Mouse (Mus musculus) heart, adult 2 months (tissue): ENCODE measurements around the gene Galnt2. TPM values are rescaled to one million over a fixed set of nuclear protein-coding genes. Genes with fewer than 3 reads are reported as not detected.

Experiments used
- DNase-seq, 2 experiments: peaks; one replicate each; pipeline ENCODE4 v3.0.0; 2021
- H3K27ac ChIP-seq: fragments of 200-600 bp; 2 replicates; pipeline ENCODE4 v1.8.1; 2022
- H3K27me3 ChIP-seq: fragments of 200-500 bp; 2 replicates; pipeline ENCODE4 v1.6.1; 2012; ENCODE audit warnings: mild to moderate bottlenecking, low read length, inconsistent platforms, mixed read lengths; ENCODE audit not compliant: control insufficient read depth, insufficient read depth
- H3K36me3 ChIP-seq: fragments of 200-500 bp; 2 replicates; pipeline ENCODE4 v1.6.1; 2012; ENCODE audit warnings: low read length, inconsistent platforms; ENCODE audit not compliant: control insufficient read depth, insufficient read depth
- H3K4me1 ChIP-seq: fragments of 200-500 bp; 2 replicates; pipeline ENCODE4 v1.6.1; 2011; ENCODE audit warnings: low read length; ENCODE audit not compliant: control insufficient read depth, insufficient read depth
- H3K4me3 ChIP-seq: fragments of 200-600 bp; 2 replicates; pipeline ENCODE4 v1.8.1; 2022
- H3K79me2 ChIP-seq: fragments of 200-500 bp; replicated peaks from 2 replicates; pipeline ENCODE4 v1.6.1; 2012; ENCODE audit warnings: mild to moderate bottlenecking, inconsistent platforms, low read length, moderate library complexity, mixed read lengths; ENCODE audit not compliant: control insufficient read depth, insufficient read depth
- H3K9ac ChIP-seq: fragments of 200-500 bp; 2 replicates; pipeline ENCODE4 v1.6.1; 2012; ENCODE audit warnings: low read depth, mild to moderate bottlenecking, control low read depth, inconsistent platforms, low read length, mixed read lengths
- CTCF ChIP-seq: fragments of 200-600 bp; IDR thresholded peaks from 2 replicates; pipeline ENCODE4 v1.8.1; 2022; ENCODE audit warnings: antibody characterized with exemption, mild to moderate bottlenecking, moderate library complexity
- EP300 ChIP-seq: fragments of 200-500 bp; IDR thresholded peaks from 2 replicates; pipeline ENCODE4 v1.6.1; 2011; ENCODE audit warnings: low read depth, low read length, control low read depth; ENCODE audit not compliant: insufficient read depth
- POLR2A ChIP-seq: fragments of 200-500 bp; IDR thresholded peaks from 2 replicates; pipeline ENCODE4 v1.6.1; 2011; ENCODE audit warnings: mild to moderate bottlenecking, low read depth, low read length, control low read depth; ENCODE audit not compliant: insufficient read depth
- WGBS: fragments of 180-500 bp; shearing (Covaris S2); methylation state at CpG from one replicate; pipeline ENCODE4 v1.1.7; 2018; 5-methylcytosine and 5-hydroxymethylcytosine counted together
- intact Hi-C: fragments of 180-260 bp; cut with DNase I; formaldehyde crosslinking; loops from one replicate; pipeline ENCODE4 v1.15.1; 2025
- polyA plus RNA-seq: library from polyadenylated mRNA; depleted of rRNA; stranded (reverse); fragments of >200 nt; gene quantifications from 2 replicates; pipeline ENCODE4 v1.2.3, GENCODE M21; 2012
- total RNA-seq, 2 experiments: library from RNA; stranded (reverse); gene quantifications; 2 replicates each; pipeline ENCODE4 v1.2.3; 2021

Galnt2 gene
- total and polyA plus RNA-seq, 3 experiments: 3.7 to 42.9 (median 35.2) TPM

DNA sequence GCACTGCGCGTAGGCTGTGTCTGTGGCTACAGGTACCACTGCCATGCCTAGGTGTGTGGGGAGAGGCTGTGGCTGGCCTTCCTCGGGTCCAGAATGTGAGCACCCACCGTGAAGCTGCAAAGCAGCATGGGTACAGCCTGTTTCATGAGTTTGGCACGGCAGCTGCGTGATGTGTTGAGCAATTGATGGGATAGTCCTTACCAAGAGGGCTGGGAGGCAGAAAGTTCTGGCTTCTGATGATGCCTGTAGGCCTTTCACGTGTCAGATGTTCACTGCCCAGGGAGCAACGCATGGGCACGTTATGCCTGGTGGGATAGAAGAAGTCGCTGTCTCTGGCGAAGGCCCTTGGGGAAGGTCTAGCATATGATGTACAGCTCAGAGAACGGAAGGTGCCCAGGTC lies 33.5 kb downstream of the Galnt2 start:
- Histone ChIP-seq H3K9ac (no peak overlapping the region), H3K79me2 (no peaks in the 10 kb centered on the region; the same call in 1 of the 2 replicates)
- WGBS: 93% methylated on average over 12 of the region's 12 CpGs

DNA sequence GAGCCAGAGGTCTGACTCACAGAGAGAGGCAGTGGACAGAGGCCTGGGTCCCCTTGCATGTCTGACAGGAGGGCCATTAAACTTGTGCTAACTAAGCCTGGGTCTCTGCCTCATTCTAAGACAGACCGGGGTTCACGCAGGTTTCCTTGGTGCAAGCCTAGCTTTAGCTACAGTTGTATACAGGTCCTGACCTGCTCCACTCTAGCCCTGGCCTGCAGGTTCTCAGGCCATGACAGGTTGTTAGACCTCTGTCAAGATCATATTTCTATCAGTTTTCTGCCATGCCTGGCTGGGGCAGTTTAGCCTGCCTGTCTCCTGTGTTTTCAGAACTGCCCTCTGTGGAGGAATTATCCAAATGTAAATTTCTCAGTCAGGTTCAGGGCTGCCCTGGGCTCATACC lies 33.9 kb downstream of the Galnt2 start:
- no peak for DNase-seq
- intact Hi-C loops: no loop called here
- peaks cover 26% of the 10 kb centered on the region for H3K4me1 ChIP-seq
- H3K4me3 ChIP-seq: no peak overlapping the region
- no peak overlapping the region for H3K9ac ChIP-seq
- no peaks in the 10 kb centered on the region; the same call in 1 of the 2 replicates for H3K79me2 ChIP-seq
- no peaks in the 10 kb centered on the region for H3K36me3 ChIP-seq
- 100% methylated on average over 2 of the region's 2 CpGs for WGBS
- TF ChIP-seq POLR2A (no peak), EP300 (no peak), CTCF (no peak)
- H3K27ac ChIP-seq: peak overlapping the region; percentile 53; the same call in 1 of the 2 replicates
- no peaks in the 10 kb centered on the region for H3K27me3 ChIP-seq

More for the DNA sequence above, 33.5 kb downstream of the Galnt2 start:
- no peak overlapping the region for H3K27ac ChIP-seq
- DNase-seq: no peak
- peaks cover 26% of the 10 kb centered on the region for H3K4me1 ChIP-seq
- TF ChIP-seq CTCF (no peak), POLR2A (no peak), EP300 (no peak)
- H3K36me3 ChIP-seq: no peaks in the 10 kb centered on the region
- intact Hi-C loops: no loop called here
- no peaks in the 10 kb centered on the region for H3K27me3 ChIP-seq
- no peak overlapping the region for H3K4me3 ChIP-seq

DNA sequence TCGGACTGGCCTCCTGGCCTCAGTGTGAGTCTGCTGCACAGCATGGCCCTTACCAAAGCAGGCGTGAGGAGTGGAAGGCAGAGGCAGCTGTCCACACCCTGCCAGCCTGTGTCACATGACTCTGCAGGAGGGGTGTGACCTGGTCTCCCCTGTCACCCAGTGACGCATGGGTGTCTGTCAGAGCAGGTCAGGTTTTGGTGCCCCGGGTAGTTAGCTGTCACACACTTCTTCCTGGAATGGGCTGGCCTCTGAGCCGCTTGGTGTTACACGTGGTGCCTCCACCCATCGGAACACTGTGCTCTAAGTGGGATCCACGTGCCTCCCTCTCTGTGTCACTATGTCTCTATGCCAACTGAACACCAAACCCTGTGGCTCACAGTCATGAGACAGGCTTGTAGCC lies 34.6 kb downstream of the Galnt2 start:
- Histone ChIP-seq H3K27ac (peak overlapping the region; percentile 53; the same call in 1 of the 2 replicates), H3K27me3 (no peaks in the 10 kb centered on the region), H3K9ac (no peak overlapping the region), H3K4me3 (no peak overlapping the region), H3K4me1 (peaks cover 25% of the 10 kb centered on the region), H3K36me3 (no peaks in the 10 kb centered on the region), H3K79me2 (no peaks in the 10 kb centered on the region; the same call in 1 of the 2 replicates)
- intact Hi-C loops: no loop called here
- DNase-seq: peak; percentile 50 to 75
- TF ChIP-seq CTCF (no peak), EP300 (peak; percentile 96), POLR2A (no peak; the same call in 1 of the 2 replicates)
- 64% methylated on average over 8 of the region's 8 CpGs for WGBS

DNA sequence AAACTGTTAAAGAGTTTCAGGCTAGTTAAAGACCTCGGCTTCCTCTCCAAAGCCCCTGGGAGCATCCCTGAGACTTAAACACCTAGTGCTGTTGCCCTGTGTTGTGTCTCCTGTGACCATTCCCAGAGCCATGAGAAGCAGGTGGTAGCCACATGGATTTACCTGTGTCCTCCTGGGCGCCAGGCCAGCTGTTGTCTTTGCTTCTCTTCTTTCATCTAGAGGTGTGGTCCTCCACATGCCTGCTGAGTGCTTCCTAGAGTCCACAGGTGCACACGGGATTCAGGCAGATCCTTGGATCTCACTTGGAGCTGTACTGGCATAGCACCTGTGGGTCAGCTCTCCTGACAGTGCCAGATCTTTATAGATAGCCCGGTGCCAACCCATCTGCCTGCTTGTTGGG lies 36.0 kb downstream of the Galnt2 start:
- H3K4me1 ChIP-seq: peaks cover 26% of the 10 kb centered on the region
- H3K79me2 ChIP-seq: no peaks in the 10 kb centered on the region; the same call in 1 of the 2 replicates
- no peak overlapping the region for H3K27ac ChIP-seq
- 82% methylated on average over 4 of the region's 4 CpGs for WGBS
- no peak for TF ChIP-seq EP300
- H3K36me3 ChIP-seq: no peaks in the 10 kb centered on the region
- no peak overlapping the region for H3K4me3 ChIP-seq
- intact Hi-C loops: no loop called here
- no peak overlapping the region for H3K9ac ChIP-seq
- no peaks in the 10 kb centered on the region for H3K27me3 ChIP-seq
- DNase-seq: no peak

DNA sequence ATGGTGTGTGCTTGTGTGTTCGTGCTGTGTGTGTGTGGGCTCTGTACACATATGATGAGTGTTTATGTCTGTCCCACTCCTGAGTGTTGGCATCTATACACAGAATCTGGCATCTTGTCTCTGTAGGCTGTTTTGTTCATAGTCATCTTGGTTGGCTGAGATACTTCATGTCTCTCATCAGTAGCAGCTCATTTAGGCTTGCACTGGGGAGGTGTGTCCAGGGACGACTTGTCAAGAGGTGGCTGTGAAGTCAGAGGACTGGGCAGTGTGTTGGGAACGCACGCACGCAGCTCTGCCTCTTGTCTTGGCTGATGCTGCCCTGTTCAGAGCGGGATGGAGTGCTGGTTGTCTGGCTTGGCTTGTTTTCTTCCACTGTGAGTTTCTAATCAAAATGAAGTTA lies 39.3 kb downstream of the Galnt2 start:
- DNase-seq: peak in 1 of 2 experiments; percentile 46
- Histone ChIP-seq H3K27ac (peak overlapping the region; percentile 31; the same call in 1 of the 2 replicates), H3K9ac (no peak overlapping the region), H3K36me3 (no peaks in the 10 kb centered on the region), H3K4me3 (no peak overlapping the region), H3K79me2 (peaks cover 3% of the 10 kb centered on the region; the same call in 1 of the 2 replicates), H3K4me1 (peaks cover 16% of the 10 kb centered on the region), H3K27me3 (no peaks in the 10 kb centered on the region)
- 72% methylated on average over 6 of the region's 6 CpGs for WGBS
- intact Hi-C loops: no loop called here
- TF ChIP-seq EP300 (peak; percentile 69; the same call in 1 of the 2 replicates), POLR2A (no peak)

DNA sequence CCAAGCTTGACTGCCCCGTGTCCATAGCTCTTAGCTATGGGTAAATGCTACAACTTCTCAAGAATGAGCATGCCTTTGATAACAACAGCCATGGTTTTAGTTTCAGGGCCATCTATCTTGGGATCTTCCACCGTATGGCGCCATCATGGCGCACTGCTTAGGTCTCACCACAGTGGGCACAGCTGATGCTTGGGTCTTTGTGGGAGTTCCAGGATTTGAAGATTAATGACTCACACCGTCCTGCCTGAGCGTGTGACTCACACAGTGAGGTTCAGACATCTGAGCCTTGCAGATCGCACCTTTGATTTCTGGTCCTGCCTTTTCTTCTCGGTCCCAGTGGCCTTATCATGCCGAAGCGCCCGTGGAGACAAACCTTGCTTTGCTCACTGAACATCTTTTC lies 39.7 kb downstream of the Galnt2 start:
- peak overlapping the region; percentile 31; the same call in 1 of the 2 replicates for H3K27ac ChIP-seq
- H3K4me3 ChIP-seq: no peak overlapping the region
- no peak overlapping the region for H3K9ac ChIP-seq
- H3K79me2 ChIP-seq: peaks cover 3% of the 10 kb centered on the region; the same call in 1 of the 2 replicates
- H3K4me1 ChIP-seq: peaks cover 15% of the 10 kb centered on the region; the same call in 1 of the 2 replicates
- no peak for TF ChIP-seq EP300
- no peak for TF ChIP-seq CTCF
- no peak for TF ChIP-seq POLR2A
- no peak for DNase-seq
- no peaks in the 10 kb centered on the region for H3K36me3 ChIP-seq
- WGBS: 77% methylated on average over 11 of the region's 11 CpGs
- no peaks in the 10 kb centered on the region for H3K27me3 ChIP-seq
- intact Hi-C loops: no loop called here
